Mouse (Mus musculus) lung, adult 2 months (tissue): ENCODE results near the gene Kif18b. TPM values are rescaled to one million over a fixed set of nuclear protein-coding genes. Genes with fewer than 3 reads are reported as not detected.

Experiments
- DNase-seq: peaks from one replicate; pipeline ENCODE4 v3.0.0; 2022
- H3K4me1 ChIP-seq: fragments of 200-500 bp; 2 replicates; pipeline ENCODE4 v1.6.1; 2011; ENCODE audit warnings: low read length; ENCODE audit not compliant: control insufficient read depth, insufficient read depth
- H3K4me3 ChIP-seq: fragments of 200-500 bp; replicated peaks from 2 replicates; pipeline ENCODE3; 2011; ENCODE audit warnings: low read depth, mild to moderate bottlenecking, control low read depth, low read length; ENCODE audit errors: extremely low read depth
- CTCF ChIP-seq: fragments of 200-500 bp; IDR thresholded peaks from 2 replicates; pipeline ENCODE4 v1.5.1; 2011; ENCODE audit warnings: mild to moderate bottlenecking, low read length, control low read depth; ENCODE audit not compliant: insufficient read depth
- POLR2A ChIP-seq: fragments of 200-500 bp; IDR thresholded peaks from 2 replicates; pipeline ENCODE4 v1.6.1; 2011; ENCODE audit warnings: low read depth, mild to moderate bottlenecking, control low read depth, low read length, borderline replicate concordance; ENCODE audit errors: extremely low read depth
- WGBS: fragments of 180-500 bp; shearing (Covaris S2); methylation state at CpG from one replicate; pipeline ENCODE4 v1.1.7; 2018; 5-methylcytosine and 5-hydroxymethylcytosine counted together
- polyA plus RNA-seq: library from polyadenylated mRNA; depleted of rRNA; stranded (reverse); fragments of >200 nt; gene quantifications from 2 replicates; pipeline ENCODE4 v1.2.3, GENCODE M21; 2012

The Kif18b gene
- polyA plus RNA-seq, 1 experiment, result 0.99 TPM

DNA sequence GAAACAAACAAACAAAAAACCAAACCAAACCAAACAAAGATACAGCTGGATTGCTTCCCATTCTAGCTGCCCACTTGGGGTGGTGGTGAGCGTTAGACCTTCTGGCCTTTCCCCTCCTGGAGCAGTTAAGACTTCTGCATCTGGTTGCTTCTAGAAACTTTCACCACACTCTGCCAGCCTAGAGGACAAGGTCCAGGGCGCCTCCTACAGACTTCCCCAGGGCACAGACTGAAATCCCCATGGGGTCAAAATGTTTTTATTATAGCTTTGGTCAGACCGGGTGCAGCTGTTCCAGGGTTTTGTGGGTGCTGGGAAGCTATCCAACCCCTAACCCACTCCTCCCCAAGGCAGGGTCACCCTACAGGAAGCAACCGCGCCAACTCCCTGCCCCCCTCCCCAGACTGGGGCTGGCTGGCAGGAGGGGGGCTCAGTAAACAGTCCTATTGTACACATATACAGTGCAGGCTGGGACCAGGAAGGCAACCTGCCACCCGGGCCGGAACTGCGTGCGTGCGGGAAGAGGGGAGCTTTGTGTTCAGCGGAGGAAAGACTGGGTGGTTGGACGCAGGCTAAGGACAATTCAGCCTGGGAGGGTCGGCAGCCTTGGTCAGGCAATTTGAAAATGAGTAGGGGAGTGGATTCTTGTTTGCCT lies 14.2 kb upstream of the Kif18b start:
- TF ChIP-seq POLR2A, result no peak

DNA sequence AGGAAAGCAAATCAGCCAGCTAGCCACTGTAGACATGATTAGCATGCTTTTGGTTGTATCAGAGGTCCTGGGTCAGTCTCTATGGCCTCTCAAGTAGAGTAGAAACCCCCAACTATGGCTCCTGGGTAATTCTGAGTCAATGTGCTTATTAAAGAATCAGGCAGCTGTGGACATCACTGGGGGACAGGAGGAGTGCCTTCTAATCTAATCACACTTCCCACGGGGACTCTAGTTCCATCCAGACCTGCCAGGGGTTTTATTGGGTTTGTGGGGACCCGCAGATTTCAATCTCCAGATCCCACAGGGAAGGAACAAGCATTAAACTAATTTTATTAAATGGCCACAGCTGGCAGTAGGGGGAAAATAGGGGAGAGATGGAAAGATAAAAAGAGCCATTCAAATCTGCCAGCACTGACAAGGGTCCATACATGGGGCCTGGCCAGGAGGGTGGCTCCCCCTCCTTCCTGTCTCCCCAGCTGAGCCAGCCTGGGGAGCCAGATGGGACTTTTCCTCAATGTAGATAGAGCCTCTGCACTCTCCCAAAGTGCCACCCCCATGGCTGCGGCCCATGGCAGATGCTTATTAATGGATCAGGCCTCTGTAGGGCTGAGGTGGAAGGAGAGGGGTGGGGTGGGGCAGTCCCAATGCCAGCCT lies 12.7 kb upstream of the Kif18b start:
- Histone ChIP-seq H3K4me3 (no peak overlapping the region), H3K4me1 (no peaks in the 10 kb centered on the region)
- no peak for DNase-seq
- TF ChIP-seq POLR2A (no peak), CTCF (no peak)
- whole genome bisulfite sequencing, result 81% methylated on average over 3 of the region's 3 CpGs

More for the DNA sequence above, 14.2 kb upstream of the Kif18b start:
- Histone ChIP-seq H3K4me3 (no peak overlapping the region), H3K4me1 (no peaks in the 10 kb centered on the region)
- no peak for DNase-seq
- 16% methylated on average over 13 of the region's 13 CpGs for WGBS

- TF ChIP-seq POLR2A (no peak), CTCF (no peak)
- no peak for DNase-seq
- H3K4me3 ChIP-seq, result no peak overlapping the region
- WGBS, result 32% methylated on average over 4 of the region's 4 CpGs
- no peaks in the 10 kb centered on the region for H3K4me1 ChIP-seq
Observed at GRCm38 (mm10) chr11:102936272-102936671, 11.3 kb upstream of the Kif18b start.

DNA sequence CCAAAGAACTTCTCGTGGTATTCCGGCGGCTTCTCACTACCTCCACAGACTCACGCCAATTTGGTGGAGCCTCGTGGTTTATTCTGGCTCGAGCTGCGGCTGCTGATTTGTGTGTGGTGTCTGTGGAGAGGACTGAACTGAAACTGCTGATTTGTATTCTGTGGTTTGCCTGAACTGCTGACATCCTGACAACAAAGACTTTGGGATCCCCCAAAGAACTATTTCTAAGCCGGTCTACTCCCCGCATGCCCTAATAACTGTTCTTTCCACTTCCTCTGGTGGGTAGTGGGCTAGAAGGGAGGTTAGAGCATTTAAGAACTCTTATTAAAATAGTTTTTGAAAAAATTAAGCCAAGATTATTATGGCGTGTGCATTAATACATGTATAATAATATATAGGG lies 5.7 kb upstream of the Kif18b start:
- Histone ChIP-seq H3K4me1 (no peaks in the 10 kb centered on the region), H3K4me3 (no peak overlapping the region)
- 83% methylated on average over 10 of the region's 10 CpGs for WGBS
- no peak for DNase-seq
- TF ChIP-seq POLR2A, result no peak
- TF ChIP-seq CTCF, result no peak

DNA sequence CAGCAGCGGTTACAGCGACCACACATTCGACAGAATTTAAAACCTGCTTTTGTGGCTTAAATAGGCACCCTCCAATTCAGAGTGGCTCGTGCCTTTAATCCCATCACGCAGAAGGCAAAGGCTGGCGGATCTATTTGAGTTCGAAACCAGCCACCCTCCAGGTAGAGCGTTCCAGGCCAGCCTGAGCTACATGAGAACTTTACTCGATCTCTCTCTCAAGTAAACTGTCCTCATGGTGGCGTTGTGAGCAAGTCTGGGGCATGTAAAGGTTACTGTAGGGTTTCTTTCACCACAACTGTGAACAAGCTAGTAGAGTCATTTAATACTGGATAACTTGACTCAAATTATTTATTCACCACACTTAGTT lies 410 bp upstream of the Kif18b start:
- H3K4me3 ChIP-seq, result peak overlapping the region; percentile 75
- no peak for DNase-seq
- TF ChIP-seq POLR2A (no peak), CTCF (no peak)
- no peaks in the 10 kb centered on the region for H3K4me1 ChIP-seq
- 1% methylated on average over 10 of the region's 10 CpGs for WGBS

- DNase-seq, result no peak
- H3K4me3 ChIP-seq, result no peak overlapping the region
- no peaks in the 10 kb centered on the region for H3K4me1 ChIP-seq
- 91% methylated on average over 6 of the region's 6 CpGs for WGBS
- TF ChIP-seq CTCF (no peak), POLR2A (no peak)
Observed at GRCm38 (mm10) chr11:102921491-102921890, 3.4 kb downstream of the Kif18b start.

- no peak for DNase-seq
- Histone ChIP-seq H3K4me1 (no peaks in the 10 kb centered on the region), H3K4me3 (no peak overlapping the region)
- no peak for TF ChIP-seq POLR2A
- no peak for TF ChIP-seq CTCF
- 86% methylated on average over 4 of the region's 4 CpGs for WGBS
Observed at GRCm38 (mm10) chr11:102918077-102918476, 6.8 kb downstream of the Kif18b start.

DNA sequence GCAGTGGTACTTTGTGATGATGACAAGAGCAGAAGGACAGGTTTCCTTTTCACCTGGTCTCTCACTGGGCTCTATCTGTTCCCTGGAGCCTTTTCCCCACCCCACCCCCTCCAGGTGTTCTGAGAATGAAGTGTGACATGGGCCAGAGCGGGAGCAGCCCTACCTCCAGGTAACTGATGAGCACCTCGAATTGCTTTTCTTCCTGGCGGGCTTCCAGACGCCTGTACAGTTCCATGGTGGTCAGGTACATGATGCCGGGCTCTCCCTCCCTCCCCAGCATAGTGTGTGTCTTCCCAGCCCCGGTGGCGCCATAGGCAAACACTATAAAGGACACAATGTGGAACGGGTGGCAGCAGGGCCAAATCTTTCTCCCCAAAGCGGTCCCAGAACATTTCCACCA lies 9.5 kb downstream of the Kif18b start:
- Histone ChIP-seq H3K4me1 (no peaks in the 10 kb centered on the region), H3K4me3 (no peak overlapping the region)
- TF ChIP-seq POLR2A, result no peak
- 89% methylated on average over 9 of the region's 9 CpGs for WGBS
- no peak for DNase-seq

DNA sequence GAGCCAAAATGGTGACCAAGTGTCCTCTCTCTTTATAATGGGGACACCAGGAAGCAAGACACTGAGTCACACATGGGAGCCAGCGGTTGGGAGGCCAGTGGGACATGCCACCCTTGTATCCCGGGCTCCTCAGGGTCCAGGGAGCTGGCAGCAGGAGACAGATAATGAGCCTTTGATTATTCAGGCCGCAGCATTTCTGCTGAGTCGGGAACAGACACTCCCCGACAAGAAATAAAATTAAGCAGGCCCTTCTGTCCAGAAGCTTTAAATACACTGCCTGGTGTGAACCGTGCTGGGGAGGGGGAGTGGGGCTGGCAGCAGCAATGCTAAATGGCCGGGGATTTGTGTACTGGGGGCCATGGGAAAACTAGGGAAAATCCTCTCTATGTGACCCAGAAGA lies 13.5 kb downstream of the Kif18b start:
- Histone ChIP-seq H3K4me3 (no peak overlapping the region), H3K4me1 (no peaks in the 10 kb centered on the region)
- 87% methylated on average over 7 of the region's 7 CpGs for WGBS
- DNase-seq, result no peak
- no peak for TF ChIP-seq CTCF
- no peak for TF ChIP-seq POLR2A

DNA sequence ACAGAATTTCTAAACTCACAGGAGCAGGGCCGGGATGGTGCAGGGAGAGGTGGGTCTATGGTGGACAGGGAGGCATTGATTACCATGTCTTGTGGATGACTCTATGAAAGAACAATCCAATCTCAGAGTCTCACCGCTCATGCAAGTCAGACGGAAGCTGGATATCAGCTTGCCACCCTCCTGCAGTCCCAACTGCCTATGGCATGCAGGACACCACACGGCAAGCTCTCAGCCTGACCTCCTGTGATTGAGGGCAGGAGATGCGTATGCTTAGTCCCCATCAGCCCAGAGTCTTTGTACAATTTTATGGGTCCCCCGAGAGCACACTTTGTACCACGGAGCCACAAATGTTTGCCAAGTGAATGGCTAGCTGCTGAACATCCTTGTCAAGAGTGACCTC lies 21.3 kb downstream of the Kif18b start:
- WGBS, result 83% methylated on average over 7 of the region's 7 CpGs
- no peak for TF ChIP-seq POLR2A
- no peak for TF ChIP-seq CTCF
- H3K4me3 ChIP-seq, result no peak overlapping the region
- no peaks in the 10 kb centered on the region for H3K4me1 ChIP-seq
- no peak for DNase-seq
